Comparison of ENCODE assay signal across 29 mouse cellular contexts in the genomic region with DNA sequence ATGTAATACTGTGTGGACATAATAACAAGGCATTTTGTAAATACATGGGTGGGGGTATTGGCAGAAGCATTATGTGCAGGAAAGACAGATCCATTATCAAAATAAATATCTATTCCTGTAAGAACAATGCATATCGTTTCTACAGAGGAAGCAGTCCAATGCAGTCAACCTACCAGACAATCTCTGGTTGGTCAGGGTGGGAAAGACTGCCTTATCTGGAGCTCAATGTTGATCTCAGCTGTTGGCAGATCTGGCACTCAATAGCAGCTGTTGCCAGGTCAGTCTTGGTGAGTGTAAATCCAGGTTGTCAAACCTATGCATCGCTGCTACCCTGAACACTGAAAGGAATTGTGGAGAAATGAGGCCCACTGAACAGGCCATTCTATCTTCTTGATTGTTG.
"Had no signal": no experiment of that assay in that cellular context is flagged by ENCODE, and none has a peak within 500 bp of the region (broad histone marks: within the 10 kb centered on the region; RNA-seq: fewer than 3 reads in every experiment).

No protein-coding gene starts in this region.

- H3K36me3 ChIP-seq: limb, embryonic 12.5 days; limb, embryonic 13.5 days; limb, embryonic 15.5 days; liver, embryonic 12.5 days; liver, embryonic 13.5 days; liver, embryonic 15.5 days; lung, embryonic 15.5 days; midbrain, embryonic 10.5 days; midbrain, embryonic 12.5 days; midbrain, embryonic 13.5 days; midbrain, embryonic 15.5 days; neural tube, embryonic 12.5 days; neural tube, embryonic 13.5 days had no signal

- H3K9me3 ChIP-seq: limb, embryonic 12.5 days; limb, embryonic 13.5 days; limb, embryonic 15.5 days; liver, embryonic 12.5 days; liver, embryonic 13.5 days; lung, embryonic 15.5 days; megakaryocyte, embryonic 14.5 days; midbrain, embryonic 10.5 days; midbrain, embryonic 12.5 days; midbrain, embryonic 13.5 days; midbrain, embryonic 15.5 days; neural tube, embryonic 12.5 days; neural tube, embryonic 13.5 days had no signal

- H3K4me3 ChIP-seq: left cerebral cortex, adult 2 months; limb, embryonic 12.5 days; limb, embryonic 13.5 days; limb, embryonic 15.5 days; liver, embryonic 12.5 days; liver, embryonic 13.5 days; liver, embryonic 15.5 days; lung, embryonic 15.5 days; megakaryocyte, embryonic 14.5 days; midbrain, embryonic 10.5 days; midbrain, embryonic 12.5 days; midbrain, embryonic 13.5 days; midbrain, embryonic 15.5 days; myocyte; neural tube, embryonic 12.5 days; neural tube, embryonic 13.5 days had no signal

- H3K4me1 ChIP-seq: limb, embryonic 12.5 days; limb, embryonic 13.5 days; liver, embryonic 12.5 days; liver, embryonic 13.5 days; liver, embryonic 15.5 days; lung, embryonic 15.5 days; megakaryocyte, embryonic 14.5 days; midbrain, embryonic 10.5 days; midbrain, embryonic 12.5 days; midbrain, embryonic 13.5 days; midbrain, embryonic 15.5 days; neural tube, embryonic 12.5 days; neural tube, embryonic 13.5 days had no signal

- H3K27ac ChIP-seq: left cerebral cortex, adult 2 months; limb, embryonic 12.5 days; limb, embryonic 13.5 days; limb, embryonic 15.5 days; liver, embryonic 12.5 days; liver, embryonic 13.5 days; liver, embryonic 14.5 days; liver, embryonic 15.5 days; lung, embryonic 15.5 days; macrophage; midbrain, embryonic 10.5 days; midbrain, embryonic 12.5 days; midbrain, embryonic 13.5 days; midbrain, embryonic 15.5 days; neural tube, embryonic 12.5 days; neural tube, embryonic 13.5 days had no signal

- DNase-seq: layer of hippocampus, postnatal 36 days; left cerebral cortex, postnatal 4 days; liver; liver, embryonic 13.5 days; liver, postnatal 0 days; lung, adult 2 months; lung, postnatal 14 days; lung, postnatal 36 days; midbrain, embryonic 14.5 days had no signal

- H3K9ac ChIP-seq: limb, embryonic 12.5 days; limb, embryonic 13.5 days; limb, embryonic 15.5 days; liver, embryonic 12.5 days; liver, embryonic 13.5 days; liver, embryonic 14.5 days; liver, embryonic 15.5 days; liver, postnatal 0 days; lung, embryonic 15.5 days; midbrain, embryonic 12.5 days; midbrain, embryonic 13.5 days; midbrain, embryonic 15.5 days; neural tube, embryonic 12.5 days; neural tube, embryonic 13.5 days had no signal

- ATAC-seq: liver, embryonic 12.5 days; liver, postnatal 0 days; midbrain, embryonic 13.5 days; midbrain, embryonic 15.5 days; midbrain, embryonic 16.5 days had no signal

- H3K27me3 ChIP-seq: limb, embryonic 12.5 days; limb, embryonic 13.5 days; limb, embryonic 15.5 days; liver, embryonic 12.5 days; liver, embryonic 13.5 days; liver, embryonic 15.5 days; lung, embryonic 15.5 days; megakaryocyte, embryonic 14.5 days; midbrain, embryonic 12.5 days; midbrain, embryonic 13.5 days; midbrain, embryonic 15.5 days; neural tube, embryonic 12.5 days; neural tube, embryonic 13.5 days had no signal

- H3K4me2 ChIP-seq: limb, embryonic 12.5 days; limb, embryonic 13.5 days; limb, embryonic 15.5 days; liver, embryonic 11.5 days; liver, embryonic 12.5 days; liver, embryonic 13.5 days; liver, embryonic 15.5 days; lung, embryonic 15.5 days; midbrain, embryonic 11.5 days; midbrain, embryonic 12.5 days; midbrain, embryonic 13.5 days; midbrain, embryonic 15.5 days; neural tube, embryonic 12.5 days; neural tube, embryonic 13.5 days had no signal
